Mouse (Mus musculus) testis, adult 2 months (tissue): ENCODE data around the gene Igf1r.

Source experiments
- CTCF ChIP-seq: fragments of 200-500 bp; IDR thresholded peaks from 2 replicates; pipeline ENCODE4 v1.5.1; 2012; ENCODE audit warnings: low read depth, mild to moderate bottlenecking, inconsistent platforms, low read length, moderate library complexity; ENCODE audit not compliant: control insufficient read depth, insufficient read depth, insufficient replicate concordance
- POLR2A ChIP-seq: fragments of 200-500 bp; IDR thresholded peaks from 2 replicates; pipeline ENCODE4 v1.6.1; 2012; ENCODE audit warnings: low read depth, mild to moderate bottlenecking, inconsistent platforms, low read length, moderate library complexity; ENCODE audit not compliant: control insufficient read depth

DNA sequence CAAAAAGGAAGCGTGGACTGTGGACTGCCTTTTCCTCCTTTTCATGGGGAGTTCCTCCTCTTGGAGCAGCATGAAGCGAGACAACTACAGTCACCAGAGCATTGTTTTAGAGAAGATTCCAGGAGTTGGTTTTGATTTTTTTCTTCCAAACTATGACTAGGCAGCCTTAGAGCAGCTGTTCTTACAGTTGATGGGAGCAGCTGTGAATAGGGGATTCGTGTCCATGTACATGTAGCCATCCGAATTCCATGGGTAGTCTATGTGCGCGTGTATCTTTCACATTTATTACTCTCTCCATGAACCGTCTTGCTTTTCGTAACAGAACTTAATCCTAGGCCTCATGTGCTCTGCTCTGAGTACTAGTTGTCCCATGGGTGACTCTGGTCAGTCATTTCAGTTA, 199.8 kb downstream of the Igf1r start:
- no peak for TF ChIP-seq CTCF
- TF ChIP-seq POLR2A, result no peak
